Mouse (Mus musculus) heart, embryonic 11.5 days (tissue): Measurements from ENCODE around the gene Man2a2. TPM values are rescaled to one million over a fixed set of nuclear protein-coding genes. Genes with fewer than 3 reads are reported as not detected.

ENCODE experiments used
- ATAC-seq: fragments of 200-750 bp; cut with Nextera tagmentation; replicated peaks from 2 replicates; pipeline ENCODE4 v1.8.0; 2017; ENCODE audit warnings: moderate library complexity; ENCODE audit not compliant: insufficient number of reproducible peaks, low FRiP score, low TSS enrichment
- H3K27ac ChIP-seq: fragments of 300-500 bp; sonication (generic); 2 replicates; pipeline ENCODE4 v1.5.1; 2014; ENCODE audit warnings: mild to moderate bottlenecking, low read depth, low read length
- H3K27me3 ChIP-seq: fragments of 300-500 bp; sonication (generic); 2 replicates; pipeline ENCODE4 v1.6.1; 2014; ENCODE audit warnings: mild to moderate bottlenecking, low read length, mixed read lengths; ENCODE audit not compliant: control insufficient read depth, insufficient read depth
- H3K36me3 ChIP-seq: fragments of 300-500 bp; sonication (generic); 2 replicates; pipeline ENCODE4 v1.6.1; 2014; ENCODE audit warnings: mild to moderate bottlenecking, low read length, moderate library complexity, mixed read lengths; ENCODE audit not compliant: control insufficient read depth, insufficient read depth
- H3K4me1 ChIP-seq: fragments of 300-500 bp; sonication (generic); 2 replicates; pipeline ENCODE4 v1.6.1; 2014; ENCODE audit warnings: low read length; ENCODE audit not compliant: control insufficient read depth, insufficient read depth
- H3K4me2 ChIP-seq: fragments of 300-500 bp; sonication (generic); 2 replicates; pipeline ENCODE4 v1.6.1; 2014; ENCODE audit warnings: mild to moderate bottlenecking, moderate library complexity
- H3K4me3 ChIP-seq: fragments of 300-500 bp; sonication (generic); 2 replicates; pipeline ENCODE4 v1.5.1; 2014; ENCODE audit warnings: low read depth, low read length
- H3K9ac ChIP-seq: fragments of 300-500 bp; sonication (generic); 2 replicates; pipeline ENCODE4 v1.6.1; 2014; ENCODE audit warnings: mild to moderate bottlenecking, low read depth, low read length, moderate library complexity
- H3K9me3 ChIP-seq: fragments of 300-500 bp; sonication (generic); replicated peaks from 2 replicates; pipeline ENCODE4 v1.6.1; 2016; ENCODE audit warnings: low read length; ENCODE audit not compliant: control insufficient read depth
- WGBS: fragments of 180-500 bp; shearing (Covaris S2); extraction: QIAGEN DNeasy Blood & Tissue Kit; methylation state at CpG from one replicate; pipeline ENCODE4 v1.1.7; 2014; ENCODE audit not compliant: insufficient replicate concordance; 5-methylcytosine and 5-hydroxymethylcytosine counted together
- polyA plus RNA-seq: library from polyadenylated mRNA; unstranded; fragments of >200 nt; fragmentation: Nextera tagmentation; extraction: Ambion mirVana; gene quantifications from 2 replicates; pipeline ENCODE4 v1.2.1, GENCODE M21; 2014

Man2a2 gene
- 12.3 and 12.7 TPM in 2 replicates for polyA plus RNA-seq

GRCm38 (mm10) chr7:80371041-80371751 lies at the start of gene Man2a2:
TSS of gene Man2a2 (minus strand) at chr7:80371375.
- peak within 1 kb of the TSS; percentile 65 for H3K27ac ChIP-seq

GRCm38 (mm10) chr7:80420586-80420985 lies 49.4 kb upstream of the Man2a2 start:
- Histone ChIP-seq H3K27ac (no peak overlapping the region), H3K9me3 (no peaks in the 10 kb centered on the region), H3K36me3 (no peaks in the 10 kb centered on the region), H3K9ac (no peak overlapping the region), H3K4me1 (peaks cover 4% of the 10 kb centered on the region), H3K27me3 (no peaks in the 10 kb centered on the region), H3K4me2 (no peak overlapping the region), H3K4me3 (no peak overlapping the region)
- ATAC-seq: no peak
- WGBS: 86% methylated on average over 4 of the region's 4 CpGs

More at GRCm38 (mm10) chr7:80371041-80371751, at the start of gene Man2a2:
- peak within 1 kb of the TSS; percentile 85 for H3K9ac ChIP-seq
- peaks cover 20% of the 10 kb centered on the region for H3K4me1 ChIP-seq
- peaks cover 2% of the 10 kb centered on the region; the same call in 1 of the 2 replicates for H3K27me3 ChIP-seq
- H3K36me3 ChIP-seq: peaks cover 15% of the 10 kb centered on the region; the same call in 1 of the 2 replicates
- ATAC-seq: peak; percentile 36; the same call in 1 of the 2 replicates
- WGBS: under 1% methylated on average over 75 of the region's 86 CpGs
- H3K4me3 ChIP-seq: peak within 1 kb of the TSS; percentile 87
- H3K4me2 ChIP-seq: peak within 1 kb of the TSS; percentile 82
- no peaks in the 10 kb centered on the region for H3K9me3 ChIP-seq

GRCm38 (mm10) chr7:80419278-80419677 lies 48.1 kb upstream of the Man2a2 start:
- Histone ChIP-seq H3K4me2 (no peak overlapping the region), H3K9me3 (no peaks in the 10 kb centered on the region), H3K27me3 (no peaks in the 10 kb centered on the region), H3K9ac (no peak overlapping the region), H3K4me1 (peaks cover 4% of the 10 kb centered on the region), H3K4me3 (no peak overlapping the region), H3K36me3 (no peaks in the 10 kb centered on the region), H3K27ac (no peak overlapping the region)
- no peak for ATAC-seq
- WGBS: 62% methylated on average over 3 of the region's 3 CpGs

GRCm38 (mm10) chr7:80418036-80418435 lies 46.9 kb upstream of the Man2a2 start:
- Histone ChIP-seq H3K9ac (no peak overlapping the region), H3K27me3 (no peaks in the 10 kb centered on the region), H3K27ac (no peak overlapping the region), H3K36me3 (no peaks in the 10 kb centered on the region), H3K4me1 (peaks cover 2% of the 10 kb centered on the region), H3K9me3 (no peaks in the 10 kb centered on the region), H3K4me2 (no peak overlapping the region), H3K4me3 (no peak overlapping the region)
- no peak for ATAC-seq
- WGBS: 74% methylated on average over 3 of the region's 3 CpGs

- Histone ChIP-seq H3K9me3 (no peaks in the 10 kb centered on the region), H3K27me3 (no peaks in the 10 kb centered on the region), H3K4me3 (no peak overlapping the region), H3K4me2 (no peak overlapping the region), H3K27ac (no peak overlapping the region), H3K36me3 (no peaks in the 10 kb centered on the region), H3K4me1 (no peaks in the 10 kb centered on the region; the same call in 1 of the 2 replicates), H3K9ac (no peak overlapping the region)
- no peak for ATAC-seq
These were observed 46.4 kb upstream of the Man2a2 start for GRCm38 (mm10) chr7:80417601-80418000.

GRCm38 (mm10) chr7:80416969-80417368 lies 45.8 kb upstream of the Man2a2 start:
- Histone ChIP-seq H3K4me2 (no peak overlapping the region), H3K4me3 (no peak overlapping the region), H3K9me3 (no peaks in the 10 kb centered on the region), H3K36me3 (no peaks in the 10 kb centered on the region), H3K27ac (no peak overlapping the region), H3K27me3 (no peaks in the 10 kb centered on the region), H3K4me1 (no peaks in the 10 kb centered on the region; the same call in 1 of the 2 replicates), H3K9ac (no peak overlapping the region)
- ATAC-seq: no peak
- 62% methylated on average over 7 of the region's 7 CpGs for WGBS

GRCm38 (mm10) chr7:80414303-80414855 lies 43.2 kb upstream of the Man2a2 start:
- no peak overlapping the region for H3K4me3 ChIP-seq
- H3K4me1 ChIP-seq: no peaks in the 10 kb centered on the region; the same call in 1 of the 2 replicates
- no peak for ATAC-seq
- H3K36me3 ChIP-seq: no peaks in the 10 kb centered on the region
- no peak overlapping the region for H3K4me2 ChIP-seq
- no peak overlapping the region for H3K9ac ChIP-seq
- no peaks in the 10 kb centered on the region for H3K9me3 ChIP-seq
- H3K27me3 ChIP-seq: no peaks in the 10 kb centered on the region
- H3K27ac ChIP-seq: no peak overlapping the region
- WGBS: 79% methylated on average over 7 of the region's 7 CpGs

GRCm38 (mm10) chr7:80413512-80414302 lies 42.5 kb upstream of the Man2a2 start:
- H3K9ac ChIP-seq: no peak overlapping the region
- no peaks in the 10 kb centered on the region for H3K4me1 ChIP-seq
- no peaks in the 10 kb centered on the region for H3K27me3 ChIP-seq
- 82% methylated on average over 9 of the region's 9 CpGs for WGBS
- H3K4me3 ChIP-seq: no peak overlapping the region
- no peaks in the 10 kb centered on the region for H3K36me3 ChIP-seq
- H3K9me3 ChIP-seq: no peaks in the 10 kb centered on the region
- no peak for ATAC-seq
- H3K4me2 ChIP-seq: no peak overlapping the region
- no peak overlapping the region for H3K27ac ChIP-seq
